Mouse (Mus musculus): ENCODE measurements around the gene Kcnma1.

- no peak for TF ChIP-seq POLR2A (IDR thresholded peaks at IDR 0.05; ENCODE audit: control insufficient read depth, low read depth, low read length)
- TF ChIP-seq CTCF (IDR thresholded peaks at IDR 0.05; ENCODE audit: control insufficient read depth, insufficient read depth, insufficient replicate concordance, low read depth, low read length), result no peak
Observed at GRCm38 (mm10) chr14:23305288-23305687, 709.0 kb downstream of the Kcnma1 start.

All from testis, adult 2 months (tissue).